Mouse (Mus musculus) heart, embryonic 16.5 days (tissue): ENCODE results near the gene Ino80d. TPM values are rescaled to one million over a fixed set of nuclear protein-coding genes. Genes with fewer than 3 reads are reported as not detected.

ENCODE experiments used
- ATAC-seq: fragments of 200-750 bp; cut with Nextera tagmentation; replicated peaks from 2 replicates; pipeline ENCODE4 v1.8.0; 2017; ENCODE audit warnings: moderate number of reproducible peaks; ENCODE audit not compliant: insufficient read depth, low FRiP score; ENCODE audit errors: extremely low read depth
- H3K27ac ChIP-seq: fragments of 300-500 bp; sonication (generic); 2 replicates; pipeline ENCODE4 v1.5.1; 2014; ENCODE audit warnings: mild to moderate bottlenecking, low read length, control low read depth, moderate library complexity
- H3K27me3 ChIP-seq: fragments of 300-500 bp; sonication (generic); 2 replicates; pipeline ENCODE4 v1.6.1; 2014; ENCODE audit warnings: low read length, mixed read lengths; ENCODE audit not compliant: control insufficient read depth, insufficient read depth
- H3K36me3 ChIP-seq: fragments of 300-500 bp; sonication (generic); 2 replicates; pipeline ENCODE4 v1.6.1; 2014; ENCODE audit not compliant: control insufficient read depth, insufficient read depth
- H3K4me1 ChIP-seq: fragments of 300-500 bp; sonication (generic); 2 replicates; pipeline ENCODE4 v1.6.1; 2014; ENCODE audit warnings: low read length, mixed read lengths; ENCODE audit not compliant: control insufficient read depth, insufficient read depth
- H3K4me2 ChIP-seq: fragments of 300-500 bp; sonication (generic); 2 replicates; pipeline ENCODE4 v1.6.1; 2014; ENCODE audit warnings: low read depth, mild to moderate bottlenecking, control low read depth, low read length
- H3K4me3 ChIP-seq: fragments of 300-500 bp; sonication (generic); 2 replicates; pipeline ENCODE4 v1.5.1; 2014; ENCODE audit warnings: mild to moderate bottlenecking, control low read depth, low read length
- H3K9ac ChIP-seq: fragments of 300-500 bp; sonication (generic); 2 replicates; pipeline ENCODE4 v1.6.1; 2014; ENCODE audit warnings: low read length, control low read depth
- H3K9me3 ChIP-seq: fragments of 300-500 bp; sonication (generic); replicated peaks from 2 replicates; pipeline ENCODE4 v1.6.1; 2016; ENCODE audit warnings: low read length; ENCODE audit not compliant: control insufficient read depth
- WGBS: fragments of 180-500 bp; shearing (Covaris S2); extraction: QIAGEN DNeasy Blood & Tissue Kit; methylation state at CpG from one replicate; pipeline ENCODE4 v1.1.7; 2014; 5-methylcytosine and 5-hydroxymethylcytosine counted together
- polyA plus RNA-seq: library from polyadenylated mRNA; unstranded; fragments of >200 nt; fragmentation: Nextera tagmentation; extraction: Ambion mirVana; gene quantifications from 2 replicates; pipeline ENCODE4 v1.2.1, GENCODE M21; 2015

The Ino80d gene
- polyA plus RNA-seq, 1 experiment from 2014 or later = 8.0 TPM

DNA sequence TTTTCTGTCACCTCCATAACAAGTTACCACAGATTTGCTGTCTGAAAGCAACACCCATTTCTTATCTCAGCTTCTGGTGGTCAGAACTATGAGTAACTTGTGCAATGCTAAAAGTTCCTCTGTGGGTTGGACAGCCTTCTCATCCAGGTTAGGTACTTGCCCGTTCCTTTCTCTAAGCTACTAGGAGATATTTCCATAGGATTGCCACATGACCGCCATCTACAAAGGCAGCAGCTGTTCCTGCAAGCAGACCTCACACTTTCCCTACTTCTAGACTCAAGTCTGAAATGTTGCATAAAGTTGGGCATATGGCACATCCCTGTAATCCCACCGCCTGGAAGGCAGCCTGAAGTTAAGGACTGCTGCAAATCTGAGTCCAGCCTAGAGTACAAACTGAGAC lies 11.7 kb upstream of the Ino80d start:
- H3K27me3 ChIP-seq = no peaks in the 10 kb centered on the region
- 87% methylated on average over 3 of the region's 3 CpGs for WGBS
- 0 out of 2 replicates have a peak, but pooled peaks cover 3% of the 10 kb centered on the region for H3K9me3 ChIP-seq
- ATAC-seq = no peak
- no peak overlapping the region for H3K4me2 ChIP-seq
- no peak overlapping the region for H3K27ac ChIP-seq
- H3K4me3 ChIP-seq = no peak overlapping the region
- no peak overlapping the region for H3K9ac ChIP-seq
- peaks cover 21% of the 10 kb centered on the region for H3K36me3 ChIP-seq
- H3K4me1 ChIP-seq = peaks cover 8% of the 10 kb centered on the region

- 78% methylated on average over 6 of the region's 6 CpGs for WGBS
- Histone ChIP-seq H3K27ac (no peak overlapping the region), H3K4me2 (no peak overlapping the region), H3K9me3 (0 out of 2 replicates have a peak, but pooled peaks cover 5% of the 10 kb centered on the region), H3K4me1 (no peaks in the 10 kb centered on the region), H3K4me3 (no peak overlapping the region), H3K36me3 (peaks cover 36% of the 10 kb centered on the region), H3K9ac (no peak overlapping the region), H3K27me3 (no peaks in the 10 kb centered on the region)
- ATAC-seq = no peak
Measured at GRCm38 (mm10) chr1:63123823-63124450, 9.5 kb upstream of the Ino80d start.

DNA sequence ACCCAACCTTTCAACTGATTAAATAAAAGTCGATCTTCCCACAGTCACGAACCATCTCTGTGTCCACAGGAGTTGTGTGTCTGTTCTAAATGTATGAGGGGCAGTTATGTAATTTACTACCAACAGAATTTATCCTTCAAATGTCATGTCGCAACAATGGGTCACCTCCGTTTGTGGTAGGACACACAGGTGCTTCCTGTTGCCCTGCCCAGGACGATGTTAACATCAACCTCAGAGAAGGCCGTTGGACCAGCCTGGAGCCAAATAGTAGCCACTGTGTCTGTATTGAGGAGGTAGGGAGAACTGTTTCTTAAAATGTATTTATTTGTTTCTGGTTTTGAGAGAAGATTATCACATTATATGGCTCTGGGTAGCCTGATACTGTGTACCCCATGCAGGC lies 7.5 kb upstream of the Ino80d start:
- WGBS = 79% methylated on average over 6 of the region's 6 CpGs
- Histone ChIP-seq H3K36me3 (peaks cover 42% of the 10 kb centered on the region), H3K9ac (no peak overlapping the region), H3K27me3 (no peaks in the 10 kb centered on the region), H3K4me1 (no peaks in the 10 kb centered on the region; the same call in 1 of the 2 replicates), H3K4me2 (no peak overlapping the region), H3K27ac (no peak overlapping the region), H3K4me3 (no peak overlapping the region), H3K9me3 (0 out of 2 replicates have a peak, but pooled peaks cover 2% of the 10 kb centered on the region)
- no peak for ATAC-seq

- no peak overlapping the region for H3K9ac ChIP-seq
- H3K27me3 ChIP-seq = no peaks in the 10 kb centered on the region
- peaks cover 4% of the 10 kb centered on the region; the same call in 1 of the 2 replicates for H3K4me1 ChIP-seq
- 0 out of 2 replicates have a peak, but pooled peaks cover 2% of the 10 kb centered on the region for H3K9me3 ChIP-seq
- ATAC-seq = no peak
- H3K36me3 ChIP-seq = peaks cover 42% of the 10 kb centered on the region
- H3K4me2 ChIP-seq = no peak overlapping the region
- WGBS = 94% methylated on average over 2 of the region's 2 CpGs
- H3K4me3 ChIP-seq = no peak overlapping the region
- no peak overlapping the region for H3K27ac ChIP-seq
Measured at GRCm38 (mm10) chr1:63120382-63120781, 5.9 kb upstream of the Ino80d start.

DNA sequence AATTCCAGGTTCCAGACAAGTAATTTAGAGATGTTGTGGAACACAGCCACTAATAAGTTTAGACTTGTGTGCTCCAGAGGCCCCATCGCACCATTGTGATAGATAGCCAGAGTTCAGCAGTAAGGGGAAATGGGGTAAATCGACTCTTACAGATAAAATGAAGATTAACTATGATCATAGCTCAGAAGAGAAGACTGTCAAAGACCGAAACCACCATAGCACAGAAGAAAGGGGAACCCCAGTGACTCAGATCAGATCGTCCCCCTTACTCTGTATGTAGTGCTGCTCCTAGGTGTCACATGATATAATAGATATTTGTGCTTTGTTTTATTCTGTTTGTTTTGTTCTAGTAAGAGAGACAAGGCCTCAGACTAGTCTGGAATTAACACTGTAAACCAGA lies 5.2 kb upstream of the Ino80d start:
- Histone ChIP-seq H3K9me3 (0 out of 2 replicates have a peak, but pooled peaks cover 2% of the 10 kb centered on the region), H3K9ac (no peak overlapping the region), H3K36me3 (peaks cover 42% of the 10 kb centered on the region), H3K27ac (no peak overlapping the region), H3K27me3 (no peaks in the 10 kb centered on the region), H3K4me3 (no peak overlapping the region), H3K4me2 (no peak overlapping the region), H3K4me1 (peaks cover 4% of the 10 kb centered on the region; the same call in 1 of the 2 replicates)
- no peak for ATAC-seq
- 78% methylated on average over 4 of the region's 4 CpGs for WGBS

GRCm38 (mm10) chr1:63115540-63115939 lies 1.1 kb upstream of the Ino80d start:
- peak overlapping the region; percentile 91 for H3K4me3 ChIP-seq
- peak overlapping the region; percentile 70 for H3K4me2 ChIP-seq
- no peaks in the 10 kb centered on the region for H3K9me3 ChIP-seq
- H3K27me3 ChIP-seq = no peaks in the 10 kb centered on the region
- no peak for ATAC-seq
- peak overlapping the region; percentile 99 for H3K27ac ChIP-seq
- peaks cover 18% of the 10 kb centered on the region for H3K36me3 ChIP-seq
- H3K4me1 ChIP-seq = peaks cover 11% of the 10 kb centered on the region
- peak overlapping the region; percentile 100 for H3K9ac ChIP-seq
- WGBS = 15% methylated on average over 3 of the region's 3 CpGs

DNA sequence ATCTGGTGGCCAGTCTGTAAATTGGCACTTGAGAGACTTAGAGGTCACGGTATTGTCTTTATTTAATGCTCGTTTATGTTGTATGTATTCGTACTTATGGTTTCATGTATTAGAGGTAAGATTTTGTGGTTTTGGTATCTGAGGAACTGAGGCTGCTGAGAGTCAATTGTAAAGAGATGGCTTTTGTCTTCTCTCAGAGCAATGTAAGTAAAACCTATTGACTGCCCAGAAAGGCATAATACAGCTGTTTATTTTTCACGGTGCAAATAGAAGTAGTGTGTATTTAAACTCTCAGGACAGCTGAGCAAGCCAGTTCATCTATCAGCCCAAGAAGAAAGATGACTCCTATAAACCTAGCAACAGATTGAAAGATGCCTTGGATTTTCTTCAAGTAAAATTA lies 629 bp upstream of the Ino80d start:
- peak overlapping the region; percentile 100 for H3K9ac ChIP-seq
- peak overlapping the region; percentile 70 for H3K4me2 ChIP-seq
- no peaks in the 10 kb centered on the region for H3K27me3 ChIP-seq
- 15% methylated on average over 4 of the region's 4 CpGs for WGBS
- ATAC-seq = no peak
- peak overlapping the region; percentile 99 for H3K27ac ChIP-seq
- no peaks in the 10 kb centered on the region for H3K9me3 ChIP-seq
- peak overlapping the region; percentile 91 for H3K4me3 ChIP-seq
- H3K36me3 ChIP-seq = peaks cover 14% of the 10 kb centered on the region; the same call in 1 of the 2 replicates
- H3K4me1 ChIP-seq = peaks cover 15% of the 10 kb centered on the region

GRCm38 (mm10) chr1:63113274-63114135 lies 962 bp downstream of the Ino80d start:
- no peaks in the 10 kb centered on the region for H3K27me3 ChIP-seq
- H3K9ac ChIP-seq = peak overlapping the region; percentile 100
- peaks cover 17% of the 10 kb centered on the region for H3K4me1 ChIP-seq
- H3K4me2 ChIP-seq = peak overlapping the region; percentile 70
- peak overlapping the region; percentile 99 for H3K27ac ChIP-seq
- H3K4me3 ChIP-seq = peak overlapping the region; percentile 91
- no peaks in the 10 kb centered on the region for H3K9me3 ChIP-seq
- peak; percentile 43 for ATAC-seq
- under 1% methylated on average over 52 of the region's 92 CpGs for WGBS
- peaks cover 6% of the 10 kb centered on the region; the same call in 1 of the 2 replicates for H3K36me3 ChIP-seq

DNA sequence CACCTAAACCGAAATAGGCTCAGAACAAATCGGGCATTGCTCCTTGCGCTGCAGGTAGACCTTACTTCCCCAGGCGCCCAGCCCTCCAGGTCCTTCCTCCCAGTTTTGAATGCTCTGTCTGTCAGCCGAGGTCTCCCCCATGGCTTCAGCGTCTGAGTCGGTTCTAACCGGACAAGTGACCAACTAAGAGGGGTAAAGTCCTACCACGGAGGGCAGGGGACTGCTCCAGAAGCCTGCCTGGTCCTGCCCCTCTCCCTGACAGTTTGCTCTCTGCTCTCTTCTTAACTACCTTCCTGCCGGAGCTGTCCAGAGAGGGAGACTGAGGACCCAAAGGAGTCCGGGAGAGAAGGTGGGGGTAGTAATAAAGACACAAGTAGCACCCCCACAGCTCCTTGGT lies 1.6 kb downstream of the Ino80d start:
- 3% methylated on average over 11 of the region's 11 CpGs for WGBS
- peak overlapping the region; percentile 100 for H3K9ac ChIP-seq
- no peaks in the 10 kb centered on the region for H3K27me3 ChIP-seq
- peaks cover 22% of the 10 kb centered on the region for H3K4me1 ChIP-seq
- H3K9me3 ChIP-seq = no peaks in the 10 kb centered on the region
- no peak for ATAC-seq
- H3K4me2 ChIP-seq = peak overlapping the region; percentile 70
- H3K36me3 ChIP-seq = no peaks in the 10 kb centered on the region
- H3K4me3 ChIP-seq = peak overlapping the region; percentile 91
- H3K27ac ChIP-seq = peak overlapping the region; percentile 99
